Mouse (Mus musculus): ENCODE results near the gene Tmeff2. TPM values are rescaled to one million over a fixed set of nuclear protein-coding genes. Genes with fewer than 3 reads are reported as not detected.
A peak's percentile ranks its signal among the peaks of the same experiment; 100 is the strongest.
"Not testable (repeated sequence)": the region's sequence is repeated elsewhere in the genome, so short reads cannot be mapped to it uniquely, and the experiment has no call there.

Gene Tmeff2
- not detected in 2 replicates for total RNA-seq (2017)

DNA sequence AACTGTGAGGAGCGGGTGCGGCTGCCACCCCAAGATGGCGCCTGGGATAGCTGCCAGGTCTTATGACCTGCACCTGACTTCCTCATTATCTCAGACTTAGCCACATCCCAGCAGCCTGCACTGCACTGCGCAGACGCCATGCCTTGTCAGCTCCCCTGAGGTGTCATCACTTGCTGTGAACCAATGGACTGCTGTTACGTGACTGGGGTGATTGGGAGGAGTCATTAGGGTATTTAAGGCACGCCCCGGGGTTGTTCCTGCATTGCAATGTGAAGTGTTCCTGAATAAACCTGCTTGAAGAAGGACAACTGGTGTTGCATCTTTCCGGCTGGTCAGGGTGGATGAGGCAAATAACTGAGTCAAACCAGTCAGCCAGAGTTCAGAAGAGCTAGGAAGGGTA, at the start of gene Tmeff2:
Gene Tmeff2, plus strand, starts transcription at position 262 of the 400 bp plus-strand sequence.
- ATAC-seq (replicated peaks; ENCODE audit: low read depth, poor library complexity, severe bottlenecking) = not testable (repeated sequence)

DNA sequence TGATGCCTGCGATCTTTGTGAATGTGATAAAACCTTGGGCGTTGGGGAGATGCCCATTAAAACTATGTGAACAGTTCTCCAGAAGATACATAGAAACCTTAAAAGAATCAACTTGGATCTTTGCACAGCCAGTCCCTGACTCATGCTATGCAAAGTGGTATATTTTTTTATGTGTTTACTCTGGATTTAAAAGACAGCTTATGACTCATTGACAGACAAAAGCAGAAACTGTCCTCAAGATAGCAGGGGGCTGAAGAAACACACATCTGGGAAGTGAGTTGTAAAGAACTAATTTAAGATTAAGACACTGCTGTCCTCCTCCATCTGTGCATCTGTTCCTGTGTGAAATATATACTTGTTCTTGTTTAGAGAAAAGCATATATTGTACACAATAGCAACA, 38.9 kb upstream of the Tmeff2 start:
- ATAC-seq (replicated peaks; ENCODE audit: low read depth, poor library complexity, severe bottlenecking) = no peak

DNA sequence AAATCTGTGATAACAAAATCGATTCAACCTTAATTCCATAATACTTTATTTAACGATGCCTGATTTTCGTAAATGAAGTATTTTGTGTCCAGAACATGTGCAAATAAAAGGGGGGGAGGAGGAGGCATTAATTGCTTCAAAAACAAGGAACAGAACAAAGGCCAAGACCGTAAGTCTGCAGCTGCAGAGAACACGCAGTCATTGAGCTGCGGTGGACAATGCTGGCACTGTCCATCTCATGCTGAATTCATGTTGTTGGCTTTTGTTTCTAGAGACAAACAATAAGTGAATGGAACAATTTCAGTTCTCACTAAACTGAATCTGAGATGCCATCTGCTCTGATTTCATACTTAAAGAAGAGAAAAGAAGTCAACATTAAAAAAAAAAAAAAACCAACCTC, 2.8 kb upstream of the Tmeff2 start:
- no peak for ATAC-seq (replicated peaks; ENCODE audit: low read depth, poor library complexity, severe bottlenecking)

DNA sequence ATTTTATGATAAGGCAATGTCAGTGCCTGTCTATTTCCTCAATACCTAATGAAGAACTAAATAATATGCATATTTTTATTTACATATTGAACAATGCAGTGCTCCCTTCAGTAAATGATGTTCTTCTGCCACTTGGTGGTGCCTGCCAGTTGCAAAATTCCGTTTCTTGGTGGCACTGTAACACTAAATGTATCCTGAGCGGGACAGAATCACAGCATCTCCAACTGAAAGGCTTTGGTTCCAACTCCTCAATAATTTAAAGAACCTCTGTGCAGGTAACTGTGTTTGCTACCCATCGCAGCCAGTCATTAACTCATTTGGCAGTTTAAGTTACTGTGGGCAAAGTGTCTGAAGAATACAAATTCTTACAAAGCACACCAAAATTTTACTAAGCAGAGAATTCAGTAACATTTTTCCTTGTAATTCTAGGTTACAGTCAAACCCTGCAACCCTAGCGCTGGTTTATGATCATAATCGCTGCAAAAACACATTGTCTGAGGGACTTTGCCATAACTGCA, 24.4 kb downstream of the Tmeff2 start:
- no peak for ATAC-seq (replicated peaks; ENCODE audit: low read depth, poor library complexity, severe bottlenecking)

DNA sequence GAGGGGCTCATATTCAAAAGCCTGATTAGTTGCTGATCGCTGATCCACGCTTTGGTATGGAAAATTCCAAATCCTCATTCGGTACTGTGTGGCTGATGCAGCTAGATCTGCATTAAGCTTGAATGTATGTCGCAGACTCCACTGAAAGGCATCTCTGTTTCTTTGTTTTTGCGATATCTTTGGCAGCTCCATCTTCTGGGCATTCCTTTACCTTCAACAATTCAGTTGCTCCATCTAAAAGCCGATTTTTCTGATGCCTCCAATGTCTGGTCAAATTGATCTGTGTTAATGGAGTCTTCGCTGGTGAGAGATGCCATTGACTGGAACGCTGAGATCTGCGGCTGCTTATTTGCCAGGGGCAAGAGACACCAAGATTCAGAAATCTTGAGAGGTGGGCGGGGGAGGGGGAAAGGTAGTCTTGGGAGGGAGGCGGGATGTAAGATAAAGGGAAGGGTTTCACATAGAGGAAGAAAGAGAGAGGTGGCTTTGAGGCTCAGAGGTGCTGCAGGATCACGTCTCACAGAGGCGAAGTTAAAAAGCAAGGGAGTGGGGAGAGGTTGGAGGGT, 25.0 kb downstream of the Tmeff2 start:
- no peak for ATAC-seq (replicated peaks; ENCODE audit: low read depth, poor library complexity, severe bottlenecking)

DNA sequence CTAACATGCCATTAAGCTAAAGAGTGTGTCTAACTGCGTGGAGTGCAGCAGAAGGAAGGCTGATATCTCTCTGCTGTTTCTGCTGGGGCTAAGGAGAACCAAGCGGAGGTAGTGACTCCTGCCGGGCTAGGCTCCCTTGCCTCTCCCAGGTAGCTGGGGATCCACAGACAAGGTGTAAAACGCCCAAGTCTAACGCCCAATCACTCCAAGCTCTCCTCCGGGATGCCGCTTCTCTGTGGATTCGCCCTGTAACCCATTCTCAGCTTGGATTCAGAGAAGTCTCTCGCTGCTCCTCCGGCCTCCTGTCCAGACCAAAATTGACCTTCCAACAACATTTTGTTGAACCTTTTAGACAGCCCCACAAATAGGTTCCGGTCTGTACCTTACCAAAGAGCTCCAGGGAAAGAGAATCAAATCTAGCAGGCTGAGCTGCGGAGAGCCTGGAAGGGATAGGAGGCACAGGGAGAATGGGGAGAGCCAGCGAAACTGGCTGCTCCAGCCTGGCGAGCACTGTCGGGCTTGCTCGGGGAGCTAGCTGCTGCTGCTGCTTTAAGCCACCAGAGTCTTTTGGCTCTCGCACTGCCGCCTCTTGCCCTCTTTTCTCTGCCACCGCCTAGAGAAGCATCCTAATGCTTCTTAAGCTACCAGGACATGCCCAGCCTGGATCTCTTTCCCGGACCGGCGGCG, 26.1 kb downstream of the Tmeff2 start:
- ATAC-seq (replicated peaks; ENCODE audit: low read depth, poor library complexity, severe bottlenecking) = no peak

DNA sequence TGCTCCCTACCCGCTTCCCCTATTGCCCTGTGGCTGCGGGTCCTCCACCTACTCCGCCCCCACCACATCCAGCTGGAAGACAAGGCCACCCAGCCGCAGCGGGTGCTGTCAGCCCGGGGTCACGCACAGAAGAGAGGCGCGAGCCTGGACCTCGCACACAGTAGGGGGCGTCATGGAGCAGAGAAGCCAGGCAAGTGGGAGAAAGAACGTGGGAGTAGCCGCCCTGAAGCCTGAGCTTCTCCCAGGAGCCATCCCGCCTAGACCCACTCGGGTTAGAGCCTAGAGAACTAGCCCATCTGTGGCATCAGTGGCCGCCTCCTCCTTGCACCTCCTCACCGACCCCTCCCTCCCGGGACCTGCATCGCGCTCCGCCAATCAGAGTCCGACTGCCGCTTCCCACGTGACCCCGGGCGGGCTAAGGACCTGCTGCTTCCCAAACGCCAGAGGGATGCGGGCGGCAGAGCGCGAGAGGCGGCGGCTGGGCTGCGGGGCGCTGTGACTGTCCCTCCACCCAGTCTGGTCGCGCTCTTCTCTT, 26.7 kb downstream of the Tmeff2 start:
- ATAC-seq (replicated peaks; ENCODE audit: low read depth, poor library complexity, severe bottlenecking) = peak; percentile 73

DNA sequence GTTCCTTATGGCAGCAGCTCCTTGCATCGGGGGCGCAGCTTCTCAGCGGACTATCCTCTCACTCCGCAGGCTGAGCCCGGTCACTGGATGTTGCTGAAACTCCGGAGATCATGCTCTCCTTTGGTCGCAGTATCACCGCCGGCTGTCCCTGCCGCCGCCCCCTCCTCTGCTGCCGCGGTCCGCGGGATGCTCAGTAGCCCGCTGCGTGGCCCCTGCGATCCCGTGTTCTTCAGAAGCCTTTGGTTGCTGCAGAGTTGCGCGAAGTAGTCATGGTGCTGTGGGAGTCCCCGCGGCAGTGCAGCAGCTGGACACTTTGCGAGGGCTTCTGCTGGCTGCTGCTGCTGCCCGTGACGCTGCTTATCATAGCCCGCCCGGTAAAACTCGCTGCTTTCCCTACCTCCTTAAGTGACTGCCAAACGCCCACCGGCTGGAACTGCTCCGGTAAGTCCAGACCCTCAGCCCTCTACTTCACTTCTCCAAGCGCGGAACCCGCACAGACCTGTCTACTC, 27.3 kb downstream of the Tmeff2 start:
- ATAC-seq (replicated peaks; ENCODE audit: low read depth, poor library complexity, severe bottlenecking) = peak; percentile 26

DNA sequence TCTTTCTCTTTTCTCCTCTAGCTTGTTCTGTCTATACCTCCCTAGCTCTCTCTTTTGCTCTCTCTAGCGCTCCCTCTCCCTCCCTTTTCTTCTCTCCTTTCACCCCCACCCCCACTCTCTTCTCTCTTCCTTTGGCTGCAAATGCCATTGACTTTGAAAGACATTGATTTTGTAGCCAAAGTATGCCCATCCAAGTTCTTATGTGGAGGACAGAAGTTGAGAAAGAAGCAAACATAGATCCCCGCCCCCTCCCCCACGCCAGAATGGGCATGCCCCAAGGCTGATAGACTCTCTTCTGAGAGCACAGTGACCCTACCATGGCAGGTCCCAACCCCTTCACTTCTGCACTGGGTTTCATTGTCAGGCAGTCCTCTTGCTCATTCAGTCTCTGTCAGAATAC, 28.3 kb downstream of the Tmeff2 start:
- no peak for ATAC-seq (replicated peaks; ENCODE audit: low read depth, poor library complexity, severe bottlenecking)

DNA sequence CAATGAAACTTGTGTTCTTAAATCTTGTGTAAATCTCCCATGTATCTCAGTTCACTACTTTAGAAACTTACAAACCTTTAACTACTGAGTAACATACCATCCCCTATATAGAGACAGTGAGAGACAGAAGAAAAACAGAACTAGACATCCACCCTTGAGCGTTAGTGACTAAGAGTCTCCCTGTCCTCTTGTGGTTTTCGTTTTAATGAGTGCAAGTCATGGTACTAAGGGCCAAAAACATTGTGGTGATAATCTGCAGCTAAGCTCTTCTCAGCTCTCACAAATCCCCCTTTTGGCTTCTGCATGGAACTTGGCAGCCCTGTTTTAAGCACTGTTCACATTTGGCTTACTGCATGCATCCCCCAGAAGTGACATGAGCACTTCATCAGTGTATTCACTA, 34.6 kb downstream of the Tmeff2 start:
- ATAC-seq (replicated peaks; ENCODE audit: low read depth, poor library complexity, severe bottlenecking) = peak; percentile 97

DNA sequence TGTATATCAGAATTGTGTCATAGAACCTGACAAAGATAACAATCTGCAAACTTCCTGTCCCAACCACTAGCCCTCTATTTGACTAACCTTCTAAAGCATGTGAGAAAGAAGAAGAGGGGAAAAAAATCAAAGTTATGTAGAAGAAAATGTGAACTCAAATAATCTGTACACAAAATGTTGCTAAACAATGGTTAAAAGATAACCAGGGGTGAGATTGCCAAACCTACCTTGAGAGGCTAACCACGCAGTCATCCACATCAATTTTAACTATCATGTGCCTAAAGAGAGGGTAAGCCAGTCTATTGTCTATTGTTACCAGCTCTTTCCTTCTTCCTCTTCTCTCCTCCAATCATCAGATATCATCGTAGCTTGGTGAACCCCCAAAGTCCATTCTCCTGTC, 35.0 kb downstream of the Tmeff2 start:
- ATAC-seq (replicated peaks; ENCODE audit: low read depth, poor library complexity, severe bottlenecking) = peak; percentile 48; the same call in 1 of the 2 replicates

DNA sequence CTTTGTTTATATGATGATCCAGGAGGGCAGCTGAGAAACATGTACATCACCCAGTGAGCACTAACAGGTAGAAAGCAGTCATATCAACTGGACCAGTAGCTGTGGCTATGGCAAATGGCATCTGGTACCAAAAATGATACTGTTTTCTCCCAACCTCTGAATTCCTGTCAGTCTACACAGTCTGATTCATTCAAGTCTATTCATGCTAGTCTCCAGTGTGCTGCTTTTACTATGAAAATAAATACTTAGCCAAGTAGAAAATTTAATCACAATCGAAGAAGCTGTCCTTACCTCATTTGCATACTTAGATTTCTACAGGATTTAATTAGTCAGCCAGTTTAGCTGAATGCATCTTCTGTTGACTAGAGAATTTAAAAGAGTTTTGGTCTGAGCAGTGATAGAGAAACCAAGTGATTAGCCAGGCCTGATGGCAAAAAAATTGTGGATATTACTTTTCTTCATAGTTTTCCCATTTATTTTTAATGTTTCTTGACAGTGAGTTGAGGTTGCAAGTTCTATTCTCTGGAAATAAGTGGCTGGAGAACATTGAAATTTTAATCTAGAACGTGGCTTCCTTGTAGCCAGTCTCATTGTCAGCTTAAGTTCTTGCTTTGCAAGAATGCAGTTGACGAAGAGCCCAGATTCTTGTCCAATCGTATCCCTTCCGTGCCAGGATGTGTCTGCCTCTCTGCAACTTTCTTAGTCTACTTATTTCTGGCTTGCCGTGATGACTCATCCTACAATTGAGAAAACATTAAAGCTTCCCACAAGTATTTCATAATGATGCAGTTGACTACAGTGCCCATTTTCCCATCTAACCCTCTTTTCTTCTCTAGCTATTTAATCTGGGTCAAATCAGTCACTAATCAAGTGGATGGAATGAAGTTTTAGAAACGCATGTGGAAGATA, 39.9 kb downstream of the Tmeff2 start:
- ATAC-seq (replicated peaks; ENCODE audit: low read depth, poor library complexity, severe bottlenecking) = no peak

DNA sequence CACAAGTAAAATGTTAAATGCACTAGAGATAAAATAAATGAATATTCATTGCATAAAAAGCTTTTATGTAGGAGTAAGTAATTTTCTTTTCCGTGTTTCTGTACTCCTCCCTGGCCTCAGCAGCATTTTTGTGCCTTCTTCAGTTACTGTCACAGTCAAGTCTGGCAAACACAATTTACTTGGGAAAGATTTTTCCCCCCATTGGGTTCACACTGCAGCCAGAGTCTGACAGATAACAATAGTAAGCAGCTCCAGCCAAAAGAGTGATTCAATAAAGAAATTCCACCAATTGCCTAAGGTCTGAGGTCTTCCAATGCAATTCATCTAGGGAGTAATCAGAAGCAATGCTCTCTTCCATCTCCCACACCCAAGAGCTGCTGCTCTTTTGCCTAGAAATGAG, 48.1 kb downstream of the Tmeff2 start:
- ATAC-seq (replicated peaks; ENCODE audit: low read depth, poor library complexity, severe bottlenecking) = no peak

DNA sequence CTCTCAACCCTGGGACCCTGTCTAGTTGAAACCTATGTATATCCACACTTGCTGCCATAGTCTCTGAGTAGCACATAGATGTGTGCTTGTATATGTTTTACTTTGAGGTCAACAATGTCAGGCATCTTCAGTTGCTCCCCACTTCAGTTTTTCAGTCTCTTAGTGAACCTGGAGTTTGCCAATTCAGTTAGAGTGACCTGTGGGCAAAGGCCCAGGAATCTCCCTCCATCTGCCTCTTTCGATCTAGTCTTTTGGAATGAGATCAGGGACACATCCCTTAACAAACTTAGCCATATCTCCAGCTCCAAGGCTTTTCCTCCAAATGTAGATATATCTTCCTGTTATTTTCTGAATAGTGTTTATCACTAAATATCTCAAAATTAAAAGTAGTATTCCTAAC, 58.4 kb downstream of the Tmeff2 start:
- ATAC-seq (replicated peaks; ENCODE audit: low read depth, poor library complexity, severe bottlenecking) = no peak

DNA sequence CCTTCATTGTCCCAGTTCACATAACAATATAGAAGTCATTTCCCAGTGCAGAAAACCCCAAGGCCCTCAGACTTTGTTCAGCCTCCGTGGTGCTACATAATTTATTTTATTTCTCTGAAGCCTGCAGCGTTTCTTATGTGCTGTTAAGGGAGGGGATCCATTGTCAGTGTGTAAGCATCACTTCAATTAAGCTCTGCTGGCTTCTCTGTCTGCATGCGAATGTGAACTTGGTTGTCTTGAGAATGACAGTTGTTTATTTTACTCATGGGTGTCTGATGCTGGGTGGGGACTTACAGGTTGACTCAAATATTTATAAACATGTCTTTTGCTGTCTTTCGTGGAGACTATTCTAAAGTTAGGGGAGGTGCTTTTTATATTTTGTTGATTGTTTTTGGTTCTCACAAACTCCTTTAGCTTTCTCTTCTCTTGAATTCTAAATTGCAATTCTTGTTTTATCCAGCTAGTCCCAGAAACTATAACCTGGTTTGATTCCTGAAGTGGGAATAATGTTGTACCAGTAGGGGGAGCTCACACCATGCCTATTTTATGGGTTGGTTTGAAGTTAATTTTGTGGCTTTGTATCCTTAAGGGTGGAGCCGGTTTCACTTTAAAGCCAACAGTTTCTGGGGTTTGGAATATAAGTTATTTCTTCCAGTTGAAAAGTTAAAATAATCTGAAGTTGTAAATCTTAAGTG, 61.7 kb downstream of the Tmeff2 start:
- peak; percentile 95 for ATAC-seq (replicated peaks; ENCODE audit: low read depth, poor library complexity, severe bottlenecking)

DNA sequence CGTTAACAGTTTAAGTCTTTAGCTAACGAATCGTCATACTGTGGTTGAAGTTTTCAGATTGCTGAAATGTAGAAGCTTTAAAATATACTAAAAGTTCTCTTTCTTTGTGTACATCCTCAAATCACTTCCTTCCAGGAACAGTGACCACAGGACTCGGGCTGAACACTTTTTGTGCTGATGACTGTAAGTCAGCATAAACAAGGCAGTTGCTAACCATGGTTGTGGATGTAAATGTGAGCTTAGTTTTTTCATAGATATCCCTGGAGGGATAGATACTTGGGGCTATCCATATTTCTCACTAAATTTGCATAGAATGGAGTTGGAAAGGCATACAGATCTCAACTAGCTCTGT, 62.2 kb downstream of the Tmeff2 start:
- peak; percentile 53 for ATAC-seq (replicated peaks; ENCODE audit: low read depth, poor library complexity, severe bottlenecking)

DNA sequence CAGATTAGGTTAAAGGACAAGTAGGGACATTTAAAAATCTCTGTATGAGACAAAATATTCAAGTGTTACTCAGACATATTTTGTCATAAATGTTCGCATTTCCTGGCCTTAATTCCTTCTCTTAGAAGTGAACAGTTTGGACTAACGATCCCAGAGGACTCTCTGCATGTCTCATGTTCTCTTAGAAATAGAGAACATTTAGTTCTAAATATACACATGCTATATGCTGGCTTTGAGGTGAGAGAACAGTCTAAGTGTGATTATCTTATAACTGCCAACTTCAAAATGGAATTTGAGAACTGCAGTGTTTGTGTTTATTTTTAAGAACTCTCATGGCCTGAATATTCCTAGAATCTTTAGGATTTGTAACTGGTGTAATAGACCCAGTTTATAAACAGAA, 69.2 kb downstream of the Tmeff2 start:
- no peak for ATAC-seq (replicated peaks; ENCODE audit: low read depth, poor library complexity, severe bottlenecking)

DNA sequence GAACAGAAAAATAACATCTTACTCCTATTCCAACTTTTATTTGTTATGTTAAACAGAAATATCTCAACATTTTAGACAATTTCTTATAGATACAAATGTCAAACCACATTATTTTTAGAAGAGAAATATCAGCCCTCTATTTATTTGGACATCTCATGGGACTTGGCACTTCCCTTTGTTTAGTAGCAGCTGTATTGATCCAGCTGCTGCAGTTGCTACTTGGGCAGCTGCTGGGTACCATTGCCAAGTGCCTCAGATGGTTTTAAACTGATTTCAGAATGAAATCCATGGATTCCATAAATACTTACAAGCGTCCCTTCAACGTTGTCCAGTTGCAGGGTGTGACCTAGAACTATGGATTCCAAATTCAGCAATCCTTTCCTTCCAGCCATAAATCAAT, 70.4 kb downstream of the Tmeff2 start:
- ATAC-seq (replicated peaks; ENCODE audit: low read depth, poor library complexity, severe bottlenecking) = no peak

DNA sequence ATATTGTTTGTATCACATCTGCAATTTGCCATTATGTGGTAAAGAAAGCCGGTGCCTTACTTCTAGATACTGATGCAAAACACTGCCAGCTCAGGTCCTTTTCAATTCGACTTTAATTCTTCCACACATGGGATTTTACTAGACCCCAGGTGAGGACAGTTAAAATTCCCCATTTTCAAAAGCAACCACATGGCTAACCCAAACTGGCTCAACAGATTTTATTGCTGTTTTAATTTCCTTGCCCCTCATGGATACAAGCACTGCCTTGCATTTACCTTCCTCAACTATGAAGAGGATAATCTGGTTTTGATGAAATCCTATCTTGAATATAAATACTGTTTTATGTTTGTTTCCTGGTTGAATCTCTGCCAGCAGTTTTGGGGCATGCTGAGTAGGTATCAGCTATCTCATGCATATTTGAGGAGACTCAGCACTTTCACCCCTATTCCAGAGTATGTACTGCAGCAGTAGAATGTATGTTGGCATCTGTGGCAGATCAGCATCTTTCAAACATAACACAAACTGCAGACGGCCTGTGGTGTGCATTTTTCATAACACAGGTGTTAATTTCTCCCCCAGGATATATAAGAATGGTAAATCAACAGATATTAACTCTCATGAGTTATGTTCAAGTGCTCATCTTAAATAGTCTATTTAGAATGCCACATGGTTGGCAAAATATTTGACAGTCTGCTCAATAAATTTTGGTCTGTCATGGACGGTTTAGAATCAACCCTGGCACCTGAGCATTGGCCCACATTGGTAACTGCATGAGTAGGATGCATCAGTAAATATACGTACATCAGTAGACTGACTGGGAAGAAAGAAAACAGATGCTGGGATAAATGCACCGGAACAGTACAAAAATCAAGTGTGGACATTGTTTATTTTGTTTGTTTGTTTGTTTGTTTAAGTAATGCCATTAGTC, 72.3 kb downstream of the Tmeff2 start:
- no peak for ATAC-seq (replicated peaks; ENCODE audit: low read depth, poor library complexity, severe bottlenecking)

Data from common myeloid progenitor, adult 5-6 weeks (primary cell).